In genomic region chr13:13394096-13394395, GRCm38 (mm10) we compare ENCODE assay signal across 7 mouse cellular contexts. TPM values are rescaled to one million over a fixed set of nuclear protein-coding genes. Genes with fewer than 3 reads are reported as not detected.
DNase-seq lines count a peak whose midpoint lies in the region; ATAC-seq lines count a peak whose summit lies in the region.
"Not testable (repeated sequence)": the region's sequence is repeated elsewhere in the genome, so short reads cannot be mapped to it uniquely, and the experiment has no call there.

No protein-coding gene starts in this region.

- ATAC-seq in neural tube, embryonic 14.5 days (ENCODE audit: low read depth) = peak; percentile 81; the same call in 1 of the 2 replicates

- DNase-seq in adipocyte (ENCODE audit: low spot score) = peak; percentile 16
- DNase-seq in embryo, embryonic 9.5 days (ENCODE audit: extremely low spot score) = peak; percentile 63
- DNase-seq in heart, adult 18-20 months = peak; percentile 25 to 40
- peak; percentile 11 for DNase-seq in induced T-regulatory cell, adult 2 months (ENCODE audit: low read depth)
- DNase-seq in left cerebral cortex, postnatal 4 days = peak; percentile 28
- peak; percentile 21 for DNase-seq in lung, postnatal 10 days

- not testable (repeated sequence) for H3K36me3 ChIP-seq in neural tube, embryonic 14.5 days (ENCODE audit: control insufficient read depth, insufficient read depth, low read length)

- under 1% methylated on average over 13 of the region's 15 CpGs for WGBS in neural tube, embryonic 14.5 days

- H3K9me3 ChIP-seq in neural tube, embryonic 14.5 days (ENCODE audit: control insufficient read depth, low read length) = not testable (repeated sequence)

- H3K4me1 ChIP-seq in neural tube, embryonic 14.5 days (ENCODE audit: control insufficient read depth, insufficient read depth, low read length) = not testable (repeated sequence)

- H3K9ac ChIP-seq in neural tube, embryonic 14.5 days (replicated peaks; ENCODE audit: low read depth, low read length) = not testable (repeated sequence)

- intact Hi-C loops in left cerebral cortex, postnatal 4 days (cut with DNase I) = not testable (repeated sequence)

- H3K27ac ChIP-seq in neural tube, embryonic 14.5 days (ENCODE audit: low read depth, low read length) = not testable (repeated sequence)

- H3K4me3 ChIP-seq in neural tube, embryonic 14.5 days (ENCODE audit: low read depth, low read length) = peak overlapping the region; percentile 34; the same call in 1 of the 2 replicates

- peak overlapping the region; percentile 41 for H3K4me2 ChIP-seq in neural tube, embryonic 14.5 days (ENCODE audit: low read depth, low read length)

- H3K27me3 ChIP-seq in neural tube, embryonic 14.5 days (ENCODE audit: control insufficient read depth, insufficient read depth, low read length) = not testable (repeated sequence)

RNA-seq across cellular contexts. Expression of gene Gpr137b, which starts 0.2 kb away (rescaled TPM):
- total RNA-seq in heart, adult 18-20 months (2021) = 1 to 10 TPM; 5.1 to 6.7 TPM
- total RNA-seq in left cerebral cortex, postnatal 4 days (2021) = 10 to 100 TPM; 28.6 to 35.6 TPM
- polyA plus RNA-seq in neural tube, embryonic 14.5 days (2014; fragmentation: Nextera tagmentation; extraction: Ambion mirVana) = 28.4 and 32.3 TPM in 2 replicates

RNA-seq across cellular contexts. Expression of gene Nid1, which starts 43.3 kb away (rescaled TPM):
- 10 to 100 TPM; 44.3 to 51.5 TPM for total RNA-seq in heart, adult 18-20 months (2021)
- total RNA-seq in left cerebral cortex, postnatal 4 days (2021) = 10 to 100 TPM; 32.5 to 32.7 TPM
- polyA plus RNA-seq in neural tube, embryonic 14.5 days (2014; fragmentation: Nextera tagmentation; extraction: Ambion mirVana) = 39.1 and 78.4 TPM in 2 replicates

Comparison
In these comparisons a context has a peak if more than half of its experiments do, and no peak if none do; other contexts are left out.
1. DNase-seq: peak in every context shown above with its lines; median percentile 63 in embryo, embryonic 9.5 days; 32 in heart, adult 18-20 months; 28 in left cerebral cortex, postnatal 4 days; 21 in lung, postnatal 10 days; 16 in adipocyte; 11 in induced T-regulatory cell, adult 2 months.